Mouse (Mus musculus): ENCODE measurements around the gene S100a10.

The S100a10 gene

GRCm38 (mm10) chr3:93547749-93548540 is 6.9 kb upstream of the S100a10 start:
- DNase-seq (ENCODE audit: low spot score) = no peak

- DNase-seq (ENCODE audit: low spot score) = no peak
These were observed 6.2 kb upstream of the S100a10 start for GRCm38 (mm10) chr3:93548541-93549266.

GRCm38 (mm10) chr3:93549986-93550385 is 4.9 kb upstream of the S100a10 start:
- DNase-seq (ENCODE audit: low spot score) = no peak

DNA sequence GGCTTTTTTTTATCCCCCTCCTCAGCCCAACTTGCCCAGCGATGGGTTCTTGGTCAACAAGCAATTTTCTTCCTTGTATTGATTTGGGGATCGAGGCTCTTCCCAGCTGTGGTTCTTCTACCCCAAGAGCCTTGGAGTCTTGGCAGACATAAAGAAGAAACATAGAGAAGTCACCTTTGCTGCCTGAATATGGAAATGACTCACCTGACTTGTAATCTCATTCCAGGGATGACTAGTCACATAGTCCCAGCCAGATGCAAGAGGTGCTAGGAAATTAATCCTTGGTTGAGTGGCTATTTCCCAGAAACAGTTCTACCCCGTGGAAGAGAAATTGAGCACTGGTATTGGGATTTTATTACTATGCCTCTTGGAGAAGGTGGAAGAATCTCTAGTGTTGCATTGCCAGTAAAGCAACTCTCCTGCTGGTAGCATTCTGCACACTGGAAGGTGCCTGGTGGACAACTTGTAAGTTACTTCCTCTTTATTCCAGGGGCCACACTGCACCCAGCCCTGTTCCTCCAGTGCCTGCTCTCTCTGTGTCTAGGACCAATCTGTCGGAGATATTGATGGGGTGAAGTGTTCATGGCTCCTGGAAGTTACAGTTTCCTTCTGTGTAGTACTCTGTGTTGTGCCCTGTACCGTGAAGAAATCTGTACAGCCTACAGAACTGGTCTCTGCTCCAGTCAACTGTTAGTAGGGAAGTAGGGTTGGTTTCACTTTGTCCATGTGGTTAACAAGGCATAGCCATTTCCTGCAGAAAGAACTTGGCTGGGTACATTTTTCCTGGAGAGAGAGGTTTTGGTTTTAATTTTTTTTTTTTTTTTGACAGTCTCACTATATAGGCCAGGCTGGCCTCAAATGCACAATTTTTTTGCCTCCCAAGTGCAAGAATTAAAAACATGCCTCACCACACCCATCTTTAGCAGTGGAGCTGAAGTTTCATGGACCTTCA is 2.7 kb upstream of the S100a10 start:
- DNase-seq (ENCODE audit: low spot score) = no peak

DNA sequence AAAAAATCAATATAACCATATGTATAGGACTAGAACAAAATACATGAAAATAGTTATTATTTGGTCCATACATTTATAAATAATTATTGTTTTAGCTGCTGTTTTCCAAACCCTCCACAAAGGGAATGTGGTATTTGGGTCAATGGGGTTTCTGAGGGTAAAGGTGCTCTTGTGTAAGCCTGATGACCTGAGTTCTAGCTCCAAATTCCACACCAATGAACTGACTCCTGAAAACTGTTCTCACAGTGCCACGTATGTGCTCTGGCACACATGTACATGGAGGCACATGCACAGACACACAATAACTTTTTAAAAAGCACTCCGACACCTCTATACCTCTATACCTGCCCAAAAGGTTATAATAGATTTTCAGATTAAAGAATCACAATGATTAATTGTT is 1.6 kb upstream of the S100a10 start:
- no peak for DNase-seq (ENCODE audit: low spot score)

DNA sequence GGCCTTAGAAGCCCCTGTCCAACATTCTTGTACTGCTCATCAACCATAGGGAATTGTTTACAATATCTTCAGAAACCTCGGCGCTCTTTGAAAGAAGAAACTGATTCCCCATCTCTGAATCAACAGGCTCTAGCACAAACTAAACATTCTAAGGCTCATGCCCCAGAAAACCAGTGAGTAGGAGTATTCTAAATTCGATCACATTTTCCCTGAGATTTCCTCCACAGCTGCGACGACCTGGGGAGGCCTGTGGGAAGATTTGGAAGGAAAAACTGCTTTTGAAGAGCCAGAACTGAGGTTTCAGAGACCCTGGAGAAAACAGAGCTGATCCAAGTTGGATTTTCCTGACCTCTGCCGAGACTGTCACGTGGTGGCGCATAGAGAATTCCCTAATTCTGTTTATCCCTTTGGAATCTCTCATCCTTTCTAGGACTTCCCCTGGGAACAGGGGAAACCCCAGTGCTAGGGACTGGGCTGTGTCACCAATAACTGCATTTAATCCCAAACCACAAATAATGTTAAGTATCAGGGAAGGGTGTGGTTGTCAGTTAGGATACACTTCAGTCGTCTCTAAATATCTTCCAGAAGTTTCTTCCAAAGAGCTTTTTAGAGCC is 1.0 kb upstream of the S100a10 start:
- no peak for DNase-seq (ENCODE audit: low spot score)

DNA sequence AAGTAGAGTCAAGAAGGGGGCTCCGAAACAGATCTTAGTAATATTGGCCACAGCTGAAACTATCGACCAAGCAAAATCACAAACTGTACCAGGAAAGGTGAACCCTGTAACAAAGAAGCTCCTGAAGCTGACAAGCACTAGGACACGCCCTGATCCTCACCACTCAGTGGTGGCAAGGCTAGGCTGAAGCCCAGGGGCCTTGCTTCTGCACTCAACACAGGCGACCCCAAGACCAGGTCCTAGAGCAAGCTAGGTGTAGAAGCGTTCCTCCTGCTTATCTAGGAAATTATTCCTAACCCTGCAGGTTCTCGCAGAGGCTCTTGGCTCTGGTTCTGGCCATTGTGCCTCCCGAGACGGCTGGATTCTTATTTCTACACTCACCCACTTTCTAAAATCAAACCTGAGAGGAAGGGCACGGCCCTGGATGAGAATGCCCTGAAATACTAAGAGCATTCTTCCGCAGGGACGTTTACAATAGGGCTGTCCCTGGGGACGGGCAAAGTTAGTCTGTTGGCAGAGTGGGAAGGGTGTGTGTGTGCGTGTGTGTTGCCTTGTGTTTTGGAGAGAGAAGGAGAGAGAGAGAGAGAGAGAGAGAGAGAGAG is 400 bp upstream of the S100a10 start:
- DNase-seq (ENCODE audit: low spot score) = no peak

GRCm38 (mm10) chr3:93555878-93556254 is 986 bp downstream of the S100a10 start:
- no peak for DNase-seq (ENCODE audit: low spot score)

- DNase-seq (ENCODE audit: low spot score) = no peak
These were observed 1.7 kb downstream of the S100a10 start for GRCm38 (mm10) chr3:93556599-93556998.

DNA sequence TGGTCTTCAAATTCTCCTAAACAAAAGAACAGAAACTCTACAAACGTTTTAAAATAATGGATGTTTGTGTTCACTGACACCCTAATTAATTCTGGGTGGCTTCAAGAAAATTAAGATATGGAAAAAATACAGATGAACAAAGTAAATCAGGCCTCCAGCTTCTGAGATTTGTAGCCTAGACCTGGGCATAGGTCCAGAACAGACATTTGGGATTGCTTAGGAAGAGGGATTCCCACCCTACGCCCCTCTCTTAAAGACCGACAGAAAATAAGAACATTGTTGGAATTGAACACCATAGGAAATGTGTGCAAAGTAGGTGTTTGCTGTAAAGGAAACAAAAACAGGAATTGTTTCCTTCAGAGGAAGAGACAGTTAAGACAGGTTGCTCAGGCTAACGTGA is 2.6 kb downstream of the S100a10 start:
- DNase-seq (ENCODE audit: low spot score) = no peak

GRCm38 (mm10) chr3:93559961-93560360 is 5.1 kb downstream of the S100a10 start:
- no peak for DNase-seq (ENCODE audit: low spot score)

GRCm38 (mm10) chr3:93562372-93562771 is 7.5 kb downstream of the S100a10 start:
- no peak for DNase-seq (ENCODE audit: low spot score)

DNA sequence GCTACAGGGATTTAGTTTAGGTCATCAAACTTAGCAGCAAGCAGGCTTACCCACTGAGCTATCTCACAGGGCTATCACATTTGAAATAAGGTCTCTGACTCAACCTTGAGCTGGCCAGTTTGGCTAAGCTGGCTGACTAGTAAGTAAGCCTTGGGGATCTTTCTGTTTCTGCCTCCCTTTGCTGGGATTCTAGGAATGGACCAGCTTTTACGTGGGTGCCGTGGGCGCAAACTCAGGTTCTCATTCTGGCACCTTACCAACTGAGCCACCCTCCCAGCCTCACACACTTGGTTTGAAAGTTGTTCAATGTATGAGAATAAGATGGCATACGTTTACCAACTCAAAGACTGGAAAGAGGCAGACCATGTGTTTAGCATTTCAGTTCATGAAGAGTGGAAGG is 8.3 kb downstream of the S100a10 start:
- DNase-seq (ENCODE audit: low spot score) = no peak

GRCm38 (mm10) chr3:93566892-93567291 is 12.0 kb downstream of the S100a10 start:
- no peak for DNase-seq (ENCODE audit: low spot score)

DNA sequence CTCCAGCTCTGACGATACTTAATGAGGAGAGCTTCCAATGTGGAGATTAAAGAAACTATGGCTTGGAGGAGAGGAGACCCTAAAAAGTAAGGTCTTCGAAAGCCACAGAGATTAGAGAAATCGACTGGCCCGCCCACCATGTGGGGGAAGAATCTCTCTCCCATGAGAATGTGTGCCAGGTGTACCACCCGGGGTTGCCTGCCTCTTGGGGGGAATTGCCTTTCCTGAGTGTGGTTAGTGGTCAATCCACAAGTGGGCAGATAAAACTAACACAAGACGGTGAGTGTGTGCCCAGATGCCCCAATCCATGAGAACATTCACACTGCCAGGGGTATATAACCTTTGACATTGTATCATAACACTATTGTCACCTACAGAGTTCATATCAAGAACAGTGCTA is 12.8 kb downstream of the S100a10 start:
- DNase-seq (ENCODE audit: low spot score) = no peak

DNA sequence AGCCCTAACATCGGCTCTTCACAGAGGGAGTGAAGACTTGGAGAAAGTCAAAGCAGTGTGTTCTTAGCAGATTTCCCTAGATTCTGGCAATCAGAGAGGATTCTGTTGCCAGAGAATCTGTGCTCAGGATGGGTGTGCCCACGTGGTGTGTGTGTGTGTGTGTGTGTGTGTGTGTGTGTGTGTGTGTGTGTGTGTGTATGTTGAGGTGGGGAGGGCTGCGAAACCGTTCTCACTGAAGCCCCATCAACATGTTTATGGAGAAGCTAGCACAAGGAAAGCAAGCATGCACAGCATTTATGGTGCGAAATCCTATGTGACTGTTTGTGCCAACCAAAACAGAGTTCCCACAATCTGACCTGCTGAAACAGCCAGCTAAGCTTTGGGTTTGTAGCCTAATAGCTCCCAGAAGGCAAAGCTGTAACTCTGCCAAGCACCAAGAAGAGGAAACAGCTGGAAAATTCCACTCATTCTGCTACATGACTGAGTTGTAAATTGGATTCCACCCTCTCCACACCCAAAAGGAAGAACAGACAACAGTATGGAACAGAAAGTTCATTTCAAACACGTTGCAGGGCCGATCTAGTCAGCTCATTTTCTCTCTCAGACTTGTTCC is 13.7 kb downstream of the S100a10 start:
- DNase-seq (ENCODE audit: low spot score) = peak; percentile 37

GRCm38 (mm10) chr3:93569046-93569445 is 14.2 kb downstream of the S100a10 start:
- no peak for DNase-seq (ENCODE audit: low spot score)

DNA sequence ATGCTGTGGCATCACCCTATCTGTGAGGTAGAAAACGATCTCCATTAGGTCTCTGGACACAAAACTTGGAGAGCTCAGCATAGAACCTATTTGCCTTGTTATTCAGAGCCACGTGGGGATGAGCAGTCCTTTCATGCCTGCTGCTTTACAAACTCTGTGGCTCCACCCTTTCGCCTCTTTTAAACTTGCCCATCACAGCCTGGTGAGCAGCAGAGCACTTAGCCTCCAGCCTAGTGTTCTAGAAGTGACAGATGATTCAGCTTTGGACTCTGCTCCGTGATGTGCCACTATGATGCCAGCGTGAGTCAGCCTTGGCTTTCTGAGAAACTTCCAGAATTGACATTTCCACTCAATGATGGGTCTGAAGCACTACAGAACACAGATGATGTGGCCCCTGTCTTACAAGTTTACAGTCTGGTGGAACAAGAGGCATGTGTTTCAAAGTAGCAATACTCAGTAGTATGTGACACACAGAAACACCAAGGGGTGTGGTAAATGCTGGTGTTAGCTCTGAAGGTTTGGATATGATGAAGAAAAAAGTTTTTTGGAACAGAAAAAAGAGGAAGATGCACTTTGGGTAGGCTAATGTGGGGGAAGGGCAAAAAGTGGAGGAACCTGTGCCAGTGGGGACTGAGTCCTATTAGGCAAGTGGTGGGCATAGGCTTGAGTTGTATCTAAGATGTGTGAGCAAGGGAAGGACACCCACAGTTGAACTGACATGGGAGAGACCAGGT is 17.3 kb downstream of the S100a10 start:
- DNase-seq (ENCODE audit: low spot score) = no peak

GRCm38 (mm10) chr3:93579317-93580038 is 24.6 kb downstream of the S100a10 start:
- DNase-seq (ENCODE audit: low spot score) = no peak

GRCm38 (mm10) chr3:93580039-93580403 is 25.1 kb downstream of the S100a10 start:
- no peak for DNase-seq (ENCODE audit: low spot score)
